In the genomic region with DNA sequence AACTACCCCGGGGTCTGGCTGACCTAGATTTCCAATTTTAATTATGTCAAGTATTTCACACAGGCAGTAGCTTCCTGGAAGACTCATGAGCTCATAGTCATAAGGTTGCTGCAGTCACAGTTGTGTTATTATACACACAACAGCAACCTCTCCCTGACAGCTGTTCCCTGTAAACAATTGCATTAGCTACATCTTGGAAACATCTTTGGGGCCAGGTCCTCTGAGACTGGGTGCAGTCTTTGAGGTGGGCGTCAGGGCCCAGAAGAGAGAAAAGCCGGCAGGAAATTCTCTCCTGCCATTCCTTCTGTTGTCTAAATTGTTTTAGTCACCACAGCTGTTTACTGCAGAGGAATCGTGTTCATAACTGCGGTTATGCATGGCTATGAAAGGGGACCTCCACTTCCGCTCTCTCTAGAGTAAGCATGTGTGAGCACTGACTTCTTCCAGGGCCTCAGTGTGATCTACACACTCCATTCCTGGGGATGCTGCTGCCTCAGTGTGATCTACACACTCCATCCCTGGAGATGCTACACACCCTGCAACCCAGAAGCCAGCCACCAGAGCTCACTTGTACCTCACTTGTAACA, we compare ENCODE assay signal across 25 mouse cellular contexts.
DNase-seq lines count a peak whose midpoint lies in the region; ATAC-seq and TF ChIP-seq lines count a peak whose summit lies in the region.
"Had no signal": no experiment of that assay in that cellular context is flagged by ENCODE, and none has a peak within 500 bp of the region (broad histone marks: within the 10 kb centered on the region; RNA-seq: fewer than 3 reads in every experiment).

No protein-coding gene starts in this region.

- intact Hi-C loops in gastrocnemius, postnatal 14 days (cut with DNase I; ENCODE audit: low total_unique reads): no loop called here

- H3K9me3 ChIP-seq in intestine, embryonic 16.5 days (ENCODE audit: control insufficient read depth, low read length): no peaks in the 10 kb centered on the region
- no peaks in the 10 kb centered on the region for H3K9me3 ChIP-seq in stomach, embryonic 16.5 days (replicated peaks; ENCODE audit: control insufficient read depth, low read length)
- H3K9me3 ChIP-seq: embryonic facial prominence, embryonic 12.5 days; heart, embryonic 13.5 days; hindbrain, embryonic 15.5 days; limb, embryonic 12.5 days had no signal

- no peak overlapping the region for H3K4me2 ChIP-seq in intestine, embryonic 16.5 days (ENCODE audit: low read depth, low read length)
- H3K4me2 ChIP-seq in stomach, embryonic 16.5 days (ENCODE audit: low read depth, low read length): no peak overlapping the region
- H3K4me2 ChIP-seq: embryonic facial prominence, embryonic 12.5 days; heart, embryonic 13.5 days; hindbrain, embryonic 15.5 days; limb, embryonic 12.5 days; liver, embryonic 11.5 days; midbrain, embryonic 11.5 days had no signal

- H3K4me3 ChIP-seq in kidney, adult 2 months (ENCODE audit: insufficient read depth, low read depth, low read length): no peak overlapping the region
- H3K4me3 ChIP-seq in intestine, embryonic 16.5 days (ENCODE audit: low read length): no peak overlapping the region
- no peak overlapping the region for H3K4me3 ChIP-seq in stomach, embryonic 16.5 days (replicated peaks; ENCODE audit: low read length)
- H3K4me3 ChIP-seq: embryonic facial prominence, embryonic 12.5 days; heart, embryonic 13.5 days; hindbrain, embryonic 15.5 days; limb, embryonic 12.5 days had no signal

- no peak overlapping the region for H3K27ac ChIP-seq in kidney, adult 2 months (ENCODE audit: insufficient read depth, low read depth, low read length)
- peak overlapping the region; percentile 44; the same call in 1 of the 2 replicates for H3K27ac ChIP-seq in intestine, embryonic 16.5 days (ENCODE audit: low read length)
- peak overlapping the region; percentile 9; the same call in 1 of the 2 replicates for H3K27ac ChIP-seq in stomach, embryonic 16.5 days (ENCODE audit: low read length)
- H3K27ac ChIP-seq: embryonic facial prominence, embryonic 12.5 days; heart, embryonic 13.5 days; hindbrain, embryonic 15.5 days; limb, embryonic 12.5 days had no signal

- DNase-seq in gastrocnemius, postnatal 14 days: peak; percentile 24
- DNase-seq in gastrocnemius, adult 8-10 months (ENCODE audit: low spot score in 2 of 2): no peak
- peak; percentile 24 for DNase-seq in kidney, adult 2 months
- DNase-seq in kidney, adult 8-10 months: no peak
- DNase-seq in cerebellum, postnatal 36 days: no peak
- DNase-seq: adrenal gland, postnatal 36 days; cerebellum, adult 9-10 months; forebrain, postnatal 0 days; kidney, adult 11 months; kidney, postnatal 25 days; liver, postnatal 0 days; lung, postnatal 14 days; right cerebral cortex, postnatal 14 days; spleen, adult 18-20 months; thymus, adult 18-20 months; thymus, postnatal 36 days had no signal

- ATAC-seq in intestine, embryonic 16.5 days: peak; percentile 61
- ATAC-seq in stomach, embryonic 16.5 days (ENCODE audit: insufficient read depth, low FRiP score): peak; percentile 56; the same call in 1 of the 2 replicates
- ATAC-seq: CD4-positive, CD25-positive, alpha-beta regulatory T cell, adult 4 months; forebrain, postnatal 0 days; liver, postnatal 0 days had no signal

- no peaks in the 10 kb centered on the region for H3K4me1 ChIP-seq in kidney, adult 2 months (ENCODE audit: control insufficient read depth, insufficient read depth, low read length)
- peaks cover 13% of the 10 kb centered on the region for H3K4me1 ChIP-seq in intestine, embryonic 16.5 days (ENCODE audit: control insufficient read depth, insufficient read depth, low read length)
- H3K4me1 ChIP-seq in stomach, embryonic 16.5 days (ENCODE audit: control insufficient read depth, insufficient read depth, low read length): 0 out of 2 replicates have a peak, but pooled peaks cover 8% of the 10 kb centered on the region
- H3K4me1 ChIP-seq: hindbrain, embryonic 15.5 days had no signal

- no peaks in the 10 kb centered on the region for H3K36me3 ChIP-seq in kidney, adult 2 months (ENCODE audit: control insufficient read depth, insufficient read depth, low read length)
- H3K36me3 ChIP-seq in intestine, embryonic 16.5 days (ENCODE audit: control insufficient read depth, insufficient read depth, low read length): no peaks in the 10 kb centered on the region
- H3K36me3 ChIP-seq in stomach, embryonic 16.5 days (ENCODE audit: control insufficient read depth, insufficient read depth, low read length): no peaks in the 10 kb centered on the region
- H3K36me3 ChIP-seq: embryonic facial prominence, embryonic 12.5 days; heart, embryonic 13.5 days; hindbrain, embryonic 15.5 days; limb, embryonic 12.5 days had no signal

- H3K9ac ChIP-seq in intestine, embryonic 16.5 days (ENCODE audit: low read depth, low read length): no peak overlapping the region
- no peak overlapping the region for H3K9ac ChIP-seq in stomach, embryonic 16.5 days (ENCODE audit: low read length)
- H3K9ac ChIP-seq: embryonic facial prominence, embryonic 12.5 days; forebrain, postnatal 0 days; heart, embryonic 13.5 days; hindbrain, embryonic 15.5 days; limb, embryonic 12.5 days; liver, postnatal 0 days had no signal

- H3K27me3 ChIP-seq in kidney, adult 2 months (replicated peaks; ENCODE audit: control insufficient read depth, insufficient read depth, low read length): no peaks in the 10 kb centered on the region
- no peaks in the 10 kb centered on the region for H3K27me3 ChIP-seq in intestine, embryonic 16.5 days (replicated peaks; ENCODE audit: control insufficient read depth, insufficient read depth, low read length)
- H3K27me3 ChIP-seq in stomach, embryonic 16.5 days (ENCODE audit: control insufficient read depth, insufficient read depth, low read length): no peaks in the 10 kb centered on the region
- H3K27me3 ChIP-seq: embryonic facial prominence, embryonic 12.5 days; hindbrain, embryonic 15.5 days; limb, embryonic 12.5 days had no signal

- no peak for TF ChIP-seq CTCF in kidney, adult 2 months (conservative IDR thresholded peaks at IDR 0.05; ENCODE audit: insufficient read depth, insufficient read length, low read depth, low read length)

- TF ChIP-seq POLR2A in kidney, adult 2 months (IDR thresholded peaks at IDR 0.05; ENCODE audit: low read depth, low read length): no peak

- 81% methylated on average over 6 of the region's 6 CpGs for WGBS in kidney, adult 2 months
- 68% methylated on average over 6 of the region's 6 CpGs for WGBS in intestine, embryonic 16.5 days
- 66% methylated on average over 6 of the region's 6 CpGs for WGBS in stomach, embryonic 16.5 days

Comparison
In these comparisons a context has a peak if more than half of its experiments do, and no peak if none do; other contexts are left out.
1. DNase-seq: peak in gastrocnemius, postnatal 14 days (single experiment) and kidney, adult 2 months (single experiment); none in gastrocnemius, adult 8-10 months (0 of 2), kidney, adult 8-10 months (0 of 2) and cerebellum, postnatal 36 days (0 of 2).